ENCODE assay signal across 18 mouse cellular contexts in genomic region chr2:163916703-163917102, GRCm38 (mm10). TPM values are rescaled to one million over a fixed set of nuclear protein-coding genes. Genes with fewer than 3 reads are reported as not detected.
DNase-seq lines count a peak whose midpoint lies in the region; ATAC-seq lines count a peak whose summit lies in the region.
"Had no signal": no experiment of that assay in that cellular context is flagged by ENCODE, and none has a peak within 500 bp of the region (broad histone marks: within the 10 kb centered on the region; RNA-seq: fewer than 3 reads in every experiment).

No protein-coding gene starts in this region.

- H3K9ac ChIP-seq in forebrain, embryonic 16.5 days (replicated peaks; ENCODE audit: low read depth, low read length) = no peak overlapping the region
- no peak overlapping the region for H3K9ac ChIP-seq in forebrain, embryonic 13.5 days
- no peak overlapping the region for H3K9ac ChIP-seq in midbrain, embryonic 11.5 days (ENCODE audit: low read length)
- H3K9ac ChIP-seq in midbrain, embryonic 14.5 days (replicated peaks; ENCODE audit: low read length) = no peak overlapping the region
- H3K9ac ChIP-seq: embryonic facial prominence, embryonic 12.5 days; kidney, embryonic 15.5 days; liver, embryonic 14.5 days; midbrain, embryonic 12.5 days had no signal

- H3K4me1 ChIP-seq in forebrain, embryonic 16.5 days (replicated peaks; ENCODE audit: control insufficient read depth, insufficient read depth, low read length) = peaks cover 36% of the 10 kb centered on the region
- peaks cover 35% of the 10 kb centered on the region for H3K4me1 ChIP-seq in forebrain, embryonic 13.5 days
- peaks cover 16% of the 10 kb centered on the region for H3K4me1 ChIP-seq in midbrain, embryonic 11.5 days (ENCODE audit: control insufficient read depth, insufficient read depth, low read length)
- peaks cover 38% of the 10 kb centered on the region for H3K4me1 ChIP-seq in midbrain, embryonic 10.5 days
- peaks cover 17% of the 10 kb centered on the region for H3K4me1 ChIP-seq in midbrain, embryonic 14.5 days (ENCODE audit: control insufficient read depth, insufficient read depth, low read length)

- ATAC-seq in forebrain, embryonic 16.5 days = no peak
- no peak for ATAC-seq in forebrain, embryonic 13.5 days
- ATAC-seq in midbrain, embryonic 11.5 days (ENCODE audit: low FRiP score) = no peak
- ATAC-seq in midbrain, embryonic 14.5 days (ENCODE audit: low FRiP score, low TSS enrichment) = no peak
- no peak for ATAC-seq in CD4-positive, CD25-positive, alpha-beta regulatory T cell, adult 4 months
- ATAC-seq: forebrain, embryonic 14.5 days; intestine, postnatal 0 days had no signal

- peaks cover 39% of the 10 kb centered on the region for H3K27me3 ChIP-seq in forebrain, embryonic 16.5 days (replicated peaks; ENCODE audit: control insufficient read depth, insufficient read depth, low read length)
- H3K27me3 ChIP-seq in forebrain, embryonic 13.5 days = peaks cover 64% of the 10 kb centered on the region
- peaks cover 43% of the 10 kb centered on the region for H3K27me3 ChIP-seq in midbrain, embryonic 11.5 days (ENCODE audit: control insufficient read depth, insufficient read depth, low read length)
- peaks cover 75% of the 10 kb centered on the region for H3K27me3 ChIP-seq in midbrain, embryonic 10.5 days (ENCODE audit: low read depth, poor library complexity, severe bottlenecking)
- H3K27me3 ChIP-seq in midbrain, embryonic 14.5 days (ENCODE audit: control insufficient read depth, insufficient read depth, low read length) = peaks cover 17% of the 10 kb centered on the region

- H3K9me3 ChIP-seq in forebrain, embryonic 16.5 days (ENCODE audit: control insufficient read depth, low read length) = no peaks in the 10 kb centered on the region
- no peaks in the 10 kb centered on the region for H3K9me3 ChIP-seq in forebrain, embryonic 13.5 days (replicated peaks)
- H3K9me3 ChIP-seq in midbrain, embryonic 11.5 days (ENCODE audit: control insufficient read depth, low read length) = no peaks in the 10 kb centered on the region
- no peaks in the 10 kb centered on the region; the same call in 1 of the 2 replicates for H3K9me3 ChIP-seq in midbrain, embryonic 10.5 days (replicated peaks)
- H3K9me3 ChIP-seq in midbrain, embryonic 14.5 days (ENCODE audit: control insufficient read depth, low read length) = no peaks in the 10 kb centered on the region
- H3K9me3 ChIP-seq: embryonic facial prominence, embryonic 12.5 days; kidney, embryonic 15.5 days; midbrain, embryonic 12.5 days had no signal

- peak; percentile 54 for DNase-seq in midbrain, embryonic 11.5 days (ENCODE audit: low spot score, missing footprints)
- DNase-seq in midbrain, embryonic 10.5 days (ENCODE audit: low spot score) = no peak
- DNase-seq in midbrain, embryonic 14.5 days = no peak
- no peak for DNase-seq in spleen, adult 12 weeks (ENCODE audit: low spot score)
- DNase-seq: gastrocnemius, postnatal 36 days; thymus, adult 2 months had no signal

- H3K36me3 ChIP-seq in forebrain, embryonic 16.5 days (ENCODE audit: control insufficient read depth, insufficient read depth) = no peaks in the 10 kb centered on the region
- no peaks in the 10 kb centered on the region for H3K36me3 ChIP-seq in forebrain, embryonic 13.5 days (ENCODE audit: poor library complexity, severe bottlenecking)
- H3K36me3 ChIP-seq in midbrain, embryonic 11.5 days (ENCODE audit: control insufficient read depth, insufficient read depth, low read length) = no peaks in the 10 kb centered on the region
- H3K36me3 ChIP-seq in midbrain, embryonic 10.5 days = no peaks in the 10 kb centered on the region
- no peaks in the 10 kb centered on the region for H3K36me3 ChIP-seq in midbrain, embryonic 14.5 days (ENCODE audit: control insufficient read depth, insufficient read depth, low read length)
- H3K36me3 ChIP-seq: embryonic facial prominence, embryonic 12.5 days; kidney, embryonic 15.5 days; midbrain, embryonic 12.5 days had no signal

- H3K4me2 ChIP-seq in forebrain, embryonic 16.5 days (ENCODE audit: low read length) = peak overlapping the region; percentile 16; the same call in 1 of the 2 replicates
- no peak overlapping the region; the same call in 1 of the 2 replicates for H3K4me2 ChIP-seq in forebrain, embryonic 13.5 days
- no peak overlapping the region for H3K4me2 ChIP-seq in midbrain, embryonic 11.5 days
- peak overlapping the region; percentile 82 for H3K4me2 ChIP-seq in midbrain, embryonic 14.5 days (ENCODE audit: low read length)
- H3K4me2 ChIP-seq: embryonic facial prominence, embryonic 12.5 days; kidney, embryonic 15.5 days; midbrain, embryonic 12.5 days had no signal

- WGBS in forebrain, embryonic 16.5 days = 85% methylated on average over 7 of the region's 7 CpGs
- WGBS in forebrain, embryonic 13.5 days = 84% methylated on average over 7 of the region's 7 CpGs
- 85% methylated on average over 7 of the region's 7 CpGs for WGBS in midbrain, embryonic 11.5 days
- 79% methylated on average over 7 of the region's 7 CpGs for WGBS in midbrain, embryonic 10.5 days
- WGBS in midbrain, embryonic 14.5 days = 88% methylated on average over 7 of the region's 7 CpGs

- H3K27ac ChIP-seq in forebrain, embryonic 16.5 days (ENCODE audit: low read length) = no peak overlapping the region
- no peak overlapping the region for H3K27ac ChIP-seq in forebrain, embryonic 13.5 days
- no peak overlapping the region for H3K27ac ChIP-seq in midbrain, embryonic 11.5 days (ENCODE audit: low read depth, low read length)
- no peak overlapping the region for H3K27ac ChIP-seq in midbrain, embryonic 10.5 days (replicated peaks)
- no peak overlapping the region for H3K27ac ChIP-seq in midbrain, embryonic 14.5 days (replicated peaks; ENCODE audit: low read depth, low read length)
- H3K27ac ChIP-seq: embryonic facial prominence, embryonic 12.5 days; kidney, embryonic 15.5 days; liver, embryonic 14.5 days; macrophage; midbrain, embryonic 12.5 days had no signal

- H3K4me3 ChIP-seq in forebrain, embryonic 16.5 days (replicated peaks; ENCODE audit: low read length) = no peak overlapping the region
- no peak overlapping the region for H3K4me3 ChIP-seq in forebrain, embryonic 13.5 days
- no peak overlapping the region for H3K4me3 ChIP-seq in midbrain, embryonic 11.5 days (ENCODE audit: low read depth, low read length)
- no peak overlapping the region for H3K4me3 ChIP-seq in midbrain, embryonic 10.5 days
- no peak overlapping the region for H3K4me3 ChIP-seq in midbrain, embryonic 14.5 days (replicated peaks; ENCODE audit: low read depth, low read length)
- H3K4me3 ChIP-seq: embryonic facial prominence, embryonic 12.5 days; erythroblast, embryonic 14.5 days; kidney, embryonic 15.5 days; midbrain, embryonic 12.5 days had no signal

RNA-seq across cellular contexts. Expression of gene Rims4, which starts 1.8 kb away (rescaled TPM):
- 7.0 and 9.8 TPM in 2 replicates for polyA plus RNA-seq in forebrain, embryonic 16.5 days (2015; fragmentation: Nextera tagmentation; extraction: Ambion mirVana)
- polyA plus RNA-seq in forebrain, embryonic 13.5 days (2015; fragmentation: Nextera tagmentation; extraction: Ambion mirVana) = 2.5 and 3.0 TPM in 2 replicates
- polyA plus RNA-seq in midbrain, embryonic 11.5 days (2014; fragmentation: Nextera tagmentation; extraction: Ambion mirVana) = 0.62 and 1.1 TPM in 2 replicates
- 0.98 and 2.1 TPM in 2 replicates for polyA plus RNA-seq in midbrain, embryonic 10.5 days (2016; fragmentation: Nextera tagmentation; extraction: Ambion mirVana)
- polyA plus RNA-seq in midbrain, embryonic 14.5 days (2014; fragmentation: Nextera tagmentation; extraction: Ambion mirVana) = 6.2 and 11.8 TPM in 2 replicates
- polyA plus RNA-seq in CD4-positive, CD25-positive, alpha-beta regulatory T cell, adult 4 months (2017; shearing (Covaris generic)) = not detected
- polyA plus RNA-seq: C2C12; erythroblast, embryonic 14.5 days; macrophage had no signal

Comparison
In these comparisons a context has a peak if more than half of its experiments do, and no peak if none do; other contexts are left out.
1. H3K4me2 ChIP-seq: peak in forebrain, embryonic 16.5 days (single experiment) and midbrain, embryonic 14.5 days (single experiment); none in forebrain, embryonic 13.5 days (single experiment) and midbrain, embryonic 11.5 days (single experiment).